Mouse (Mus musculus) spleen, adult 2 months (tissue): ENCODE measurements around the gene Canx.

ENCODE experiments used
- CTCF ChIP-seq: fragments of 200-500 bp; IDR thresholded peaks from 2 replicates; pipeline ENCODE4 v1.5.1; 2011; ENCODE audit warnings: mild to moderate bottlenecking, inconsistent platforms; ENCODE audit not compliant: insufficient read depth, insufficient read length, insufficient replicate concordance; ENCODE audit errors: extremely low read depth
- POLR2A ChIP-seq: fragments of 200-500 bp; IDR thresholded peaks from 2 replicates; pipeline ENCODE4 v1.6.1; 2011; ENCODE audit warnings: low read depth, low read length, inconsistent platforms

DNA sequence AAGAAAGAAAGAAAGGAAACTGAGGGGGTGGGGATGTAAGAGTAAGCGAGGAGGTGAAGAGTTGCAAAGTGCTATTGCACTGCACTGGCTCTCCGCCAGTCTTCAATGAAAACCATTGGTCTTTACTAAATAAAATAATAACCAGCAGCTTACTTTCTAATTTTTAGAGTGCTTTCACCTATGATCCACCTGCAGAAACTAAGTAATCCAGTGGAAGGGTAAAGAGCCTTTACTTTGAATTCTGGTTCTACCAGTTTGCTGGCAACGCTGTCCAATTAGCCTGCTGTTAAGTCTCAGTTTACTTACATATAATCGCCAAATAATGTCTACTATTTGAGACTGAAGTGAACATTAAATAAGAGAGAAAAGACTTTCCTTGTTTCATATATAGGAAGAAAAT, 46.5 kb downstream of the Canx start:
- TF ChIP-seq POLR2A, result no peak
- no peak for TF ChIP-seq CTCF
